Mouse (Mus musculus) cerebellum, adult 2 months (tissue): ENCODE measurements around the gene Tmem120b.

ENCODE experiments used
- CTCF ChIP-seq: fragments of 200-500 bp; IDR thresholded peaks from 2 replicates; pipeline ENCODE4 v1.5.1; 2011; ENCODE audit warnings: low read depth, mild to moderate bottlenecking, control low read depth, low read length, moderate library complexity, borderline replicate concordance; ENCODE audit not compliant: insufficient read depth
- POLR2A ChIP-seq: fragments of 200-500 bp; IDR thresholded peaks from 2 replicates; pipeline ENCODE4 v1.6.1; 2011; ENCODE audit warnings: low read length, control low read depth, borderline replicate concordance; ENCODE audit not compliant: insufficient read depth

DNA sequence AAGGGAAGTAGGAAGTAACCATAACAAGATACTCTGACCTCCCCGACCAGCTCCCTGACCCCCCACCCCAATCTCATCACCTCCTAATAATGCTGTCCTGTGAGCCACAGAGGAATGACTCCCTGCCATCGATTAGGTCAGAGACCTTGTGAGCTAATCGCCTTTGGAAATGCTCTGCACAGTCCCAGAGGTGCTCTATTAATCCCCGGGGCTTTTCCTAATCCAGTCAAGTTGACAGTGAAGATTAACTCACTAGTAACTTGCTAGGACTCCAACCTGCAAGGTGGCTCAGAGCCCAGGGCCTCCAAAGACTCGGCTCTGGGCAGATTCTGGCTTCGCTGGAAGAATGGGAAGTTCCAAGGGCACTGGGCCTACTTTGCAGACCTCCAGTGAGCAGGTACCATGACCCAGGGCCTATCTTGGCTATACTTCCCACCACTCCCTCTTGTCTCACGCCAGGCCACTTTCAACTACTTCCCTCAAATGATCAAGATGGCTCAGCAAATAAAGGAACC, 34.5 kb upstream of the Tmem120b start:
- TF ChIP-seq CTCF (no peak), POLR2A (no peak)
